Mouse (Mus musculus) erythroblast, embryonic 14.5 days (primary cell): ENCODE measurements around the gene Ssb.

Experiments
- GATA1 ChIP-seq: IDR thresholded peaks from 2 replicates; pipeline ENCODE4 v1.6.1; 2012; ENCODE audit warnings: low read length, inconsistent platforms, mixed read lengths
- TAL1 ChIP-seq: IDR thresholded peaks from 3 replicates; pipeline ENCODE4 v1.6.1; 2012; ENCODE audit warnings: low read length, inconsistent platforms, mixed read lengths

- TF ChIP-seq GATA1 (no peak), TAL1 (no peak)
Measured at GRCm38 (mm10) chr2:69861485-69862091, at the start of gene Ssb.
